Mouse (Mus musculus) granulocyte monocyte progenitor cell, adult 5-6 weeks (primary cell): ENCODE data around the gene Tctex1d1. TPM values are rescaled to one million over a fixed set of nuclear protein-coding genes. Genes with fewer than 3 reads are reported as not detected.

Experiments
- ATAC-seq: replicated peaks from 2 replicates; pipeline ENCODE4 v1.8.0; 2016; ENCODE audit warnings: mild to moderate bottlenecking, moderate TSS enrichment, inconsistent platforms; ENCODE audit not compliant: poor library complexity, severe bottlenecking
- total RNA-seq, 2 experiments: library from RNA; stranded (forward) in 1 of 2; stranded (reverse) in 1 of 2; fragments of 200-712, 200-1000 nt in 1 of 2; fragments of >200 nt in 1 of 2; fragmentation: Nextera tagmentation in 1 of 2; gene quantifications; 2 replicates each; pipeline ENCODE4 v1.2.3; 2014 to 2017

The Tctex1d1 gene
- total RNA-seq (2014; fragmentation: Nextera tagmentation), result 9.4 and 25.4 TPM in 2 replicates
- total RNA-seq (2017), result 22.0 and 28.2 TPM in 2 replicates

GRCm38 (mm10) chr4:102978440-102978839 lies at the start of gene Tctex1d1:
Tctex1d1 (plus strand) TSS chr4:102978606.
- peak; percentile 59 for ATAC-seq

DNA sequence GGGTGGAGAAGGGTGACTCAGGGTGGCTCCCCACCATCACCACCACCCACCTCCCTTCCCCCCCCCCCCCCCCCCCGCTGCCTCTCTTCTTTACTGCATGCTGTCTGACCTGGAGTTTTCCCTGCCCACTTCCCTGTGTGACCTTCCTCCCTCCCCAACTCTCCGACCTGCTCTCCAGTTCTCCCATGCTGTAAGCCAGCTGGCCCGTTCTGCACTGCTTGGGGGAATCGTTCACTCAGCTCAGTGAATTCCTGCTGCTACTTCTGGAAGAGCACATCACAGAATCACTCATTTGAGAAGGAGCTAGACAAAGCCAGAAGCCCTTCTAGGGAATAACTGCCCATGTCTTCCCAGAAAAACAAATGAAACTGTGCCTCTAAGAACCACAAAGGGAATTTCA lies 48.9 kb upstream of the Tctex1d1 start:
- peak; percentile 35 for ATAC-seq

DNA sequence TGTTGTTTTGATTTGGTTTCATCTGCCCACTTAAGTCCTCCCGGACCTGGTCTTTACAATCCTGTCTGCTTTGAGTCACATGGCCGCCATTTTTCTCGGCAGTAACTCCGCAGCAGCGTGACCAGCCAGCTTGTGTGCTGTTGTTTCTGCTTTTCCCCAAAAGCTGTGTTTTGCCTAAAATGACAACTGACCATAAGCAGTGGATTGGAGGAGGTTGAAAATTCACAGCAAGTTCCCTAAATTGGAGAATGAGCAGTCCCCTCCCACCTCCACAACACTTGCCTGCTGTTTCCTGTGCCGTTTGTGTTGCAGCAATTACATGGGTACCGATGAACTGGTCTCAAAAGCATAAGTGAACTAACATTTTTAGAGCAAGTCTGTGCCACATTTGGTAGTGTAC lies 47.7 kb upstream of the Tctex1d1 start:
- peak; percentile 93 for ATAC-seq

DNA sequence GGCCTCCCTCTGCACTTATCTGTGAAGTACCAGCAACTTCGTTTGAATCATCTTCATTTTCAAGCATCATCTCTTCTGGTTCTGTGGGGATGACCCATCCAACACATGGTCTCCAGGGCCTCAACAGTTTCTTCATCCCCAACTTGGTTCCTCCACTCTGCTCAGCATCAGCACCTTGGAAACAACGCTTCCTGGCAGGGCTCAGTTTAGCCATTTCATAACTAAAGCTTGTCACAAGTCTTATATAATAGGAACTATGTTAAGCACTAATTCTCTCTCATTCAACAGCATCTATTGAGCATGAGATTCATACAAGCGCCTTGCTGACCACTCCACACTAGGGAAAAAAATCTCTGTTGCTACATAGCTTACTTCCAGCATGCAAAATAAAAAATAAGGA lies 38.1 kb upstream of the Tctex1d1 start:
- ATAC-seq, result no peak

- ATAC-seq, result no peak
Observed at GRCm38 (mm10) chr4:102940738-102941137, 37.7 kb upstream of the Tctex1d1 start.

- peak; percentile 98 for ATAC-seq
Observed at GRCm38 (mm10) chr4:102944325-102944724, 34.1 kb upstream of the Tctex1d1 start.

- no peak for ATAC-seq
Observed at GRCm38 (mm10) chr4:102952476-102952875, 25.9 kb upstream of the Tctex1d1 start.

DNA sequence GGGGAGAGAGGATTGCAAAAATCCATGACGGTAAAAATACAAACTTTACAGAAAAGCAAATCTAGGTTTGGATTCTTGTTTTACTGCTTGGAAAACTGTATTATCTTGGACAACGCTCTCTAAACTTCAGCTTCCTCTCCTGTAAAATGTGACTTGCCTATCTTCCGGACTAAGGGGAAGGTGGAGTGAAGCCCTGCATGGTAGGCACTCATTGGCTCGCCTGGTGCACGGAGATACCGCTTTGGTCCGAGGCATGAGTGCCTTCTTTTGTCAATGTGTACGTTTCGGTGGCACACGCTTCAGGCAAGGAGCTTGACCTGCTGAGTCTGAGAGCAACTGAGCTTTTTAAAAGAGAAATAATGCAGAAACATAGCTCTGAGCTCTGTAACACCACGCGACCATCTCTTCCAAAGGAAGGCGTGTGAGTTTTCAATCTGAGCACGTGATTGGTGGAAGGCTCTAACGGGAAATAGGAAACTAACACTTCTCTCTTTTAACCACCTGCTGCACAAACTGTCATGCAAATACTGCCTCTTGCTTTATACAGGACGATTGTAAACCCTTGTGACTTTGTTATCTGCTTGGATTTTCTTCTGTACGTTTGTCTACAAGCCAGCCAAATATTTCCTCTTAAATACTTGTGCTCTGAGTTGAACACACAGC lies 23.0 kb upstream of the Tctex1d1 start:
- ATAC-seq, result peak; percentile 88

- ATAC-seq, result peak; percentile 64
Observed at GRCm38 (mm10) chr4:102959409-102959808, 19.0 kb upstream of the Tctex1d1 start.

DNA sequence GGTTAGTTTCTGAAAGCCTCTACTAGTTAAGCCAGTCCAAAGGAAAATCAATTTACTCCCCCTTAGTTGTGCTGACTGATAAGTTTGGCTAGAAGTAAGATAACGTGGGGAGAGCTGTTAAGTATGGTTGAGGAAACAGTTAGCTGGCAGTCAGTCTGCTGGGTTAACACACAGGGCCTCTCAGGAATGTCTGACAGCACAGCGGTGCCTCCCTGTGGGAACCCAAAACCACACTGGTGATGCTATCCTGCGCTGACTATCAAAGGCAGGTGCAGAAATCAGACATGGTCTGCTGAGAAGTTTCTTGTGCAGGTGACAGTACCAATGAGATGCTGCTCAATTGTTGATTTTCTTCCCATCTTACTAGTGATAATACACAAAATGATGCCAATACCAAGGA lies 14.2 kb upstream of the Tctex1d1 start:
- no peak for ATAC-seq

DNA sequence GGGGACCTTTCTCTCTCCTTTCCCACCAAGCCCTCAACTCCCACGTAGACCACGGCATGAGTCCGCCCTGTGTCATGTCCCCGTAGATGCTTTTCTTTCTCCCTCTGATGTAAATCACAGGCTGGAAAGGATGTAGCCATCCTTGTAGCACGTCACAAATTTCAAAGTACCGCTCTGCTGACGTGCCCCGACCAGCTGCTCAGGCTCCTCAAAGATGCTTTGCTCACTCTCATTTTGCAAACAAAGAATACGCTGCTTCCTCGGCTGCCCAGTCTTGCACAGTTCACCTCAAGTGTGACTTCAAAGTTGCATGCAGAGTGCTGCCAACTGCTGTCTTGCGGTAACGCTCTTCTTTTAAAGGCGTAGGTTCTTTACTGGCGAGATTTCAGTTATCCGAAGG lies 10.6 kb upstream of the Tctex1d1 start:
- ATAC-seq, result no peak

- ATAC-seq, result no peak
Observed at GRCm38 (mm10) chr4:102969599-102969998, 8.8 kb upstream of the Tctex1d1 start.

- ATAC-seq, result peak; percentile 52
Observed at GRCm38 (mm10) chr4:102971159-102971558, 7.2 kb upstream of the Tctex1d1 start.

- ATAC-seq, result peak; percentile 83
Observed at GRCm38 (mm10) chr4:102972071-102972470, 6.3 kb upstream of the Tctex1d1 start.

DNA sequence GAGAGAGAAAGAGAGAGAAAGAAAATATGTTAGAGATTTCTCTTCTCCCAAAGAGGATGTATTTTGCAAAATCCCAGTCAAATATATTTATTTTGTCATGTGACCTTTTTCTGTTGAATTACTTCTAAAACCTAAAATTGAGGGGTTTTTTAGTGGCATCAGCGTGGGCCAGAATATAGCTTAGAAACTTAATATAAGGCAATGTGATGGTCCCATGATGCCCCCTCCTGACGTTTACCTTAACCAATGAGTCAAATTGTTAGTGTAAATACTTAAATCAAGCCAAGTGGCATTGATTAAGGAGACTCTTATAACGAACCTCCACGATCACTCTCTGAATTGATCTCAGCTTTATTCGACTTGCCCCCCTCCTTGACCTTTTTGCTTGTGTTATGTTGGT lies 4.2 kb upstream of the Tctex1d1 start:
- no peak for ATAC-seq

DNA sequence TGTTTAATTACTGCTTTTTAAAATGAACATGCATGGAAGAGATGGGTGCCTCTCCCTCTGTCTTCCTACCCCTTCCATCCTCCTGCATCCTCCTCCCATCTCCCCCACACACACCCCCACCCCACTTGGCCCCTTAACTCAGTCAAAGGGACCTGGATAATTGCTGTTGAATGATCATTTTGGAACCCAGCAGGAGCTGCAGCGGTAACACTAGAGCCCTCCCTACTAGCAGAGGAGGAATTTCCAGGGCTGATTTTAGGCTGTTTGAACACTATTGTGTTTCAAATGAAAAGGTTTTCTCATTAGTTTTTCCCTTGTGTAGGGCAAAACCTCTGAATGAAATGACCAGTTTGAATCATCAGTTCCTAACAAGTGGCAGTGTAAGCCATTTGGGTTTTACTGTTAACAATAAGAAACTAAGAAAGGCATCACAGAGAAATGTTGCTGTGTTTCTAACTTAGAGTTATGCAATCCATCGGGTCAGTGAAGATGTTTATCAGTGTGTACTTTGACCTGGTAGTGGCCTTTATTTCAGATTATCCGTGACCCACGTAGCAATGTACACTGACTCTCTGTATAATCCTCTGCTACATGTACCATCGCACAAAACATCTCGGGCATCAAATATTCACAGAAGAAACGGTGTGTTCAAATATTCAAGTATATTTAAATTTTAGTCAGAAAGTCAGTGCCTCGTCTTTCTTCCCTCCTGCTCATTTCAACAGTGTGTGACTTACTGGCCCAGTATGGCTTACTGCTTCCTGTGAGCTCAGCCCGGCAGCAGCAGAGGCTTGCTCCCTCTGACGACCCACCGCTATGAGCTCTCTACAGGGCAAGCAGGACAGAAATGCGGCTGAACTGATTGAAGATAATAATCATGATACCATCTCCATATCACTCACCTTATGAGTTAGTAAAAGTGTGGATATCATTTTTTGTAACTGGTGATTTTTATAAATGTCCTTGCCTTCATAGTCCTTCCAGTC lies 1.8 kb upstream of the Tctex1d1 start:
- no peak for ATAC-seq

- no peak for ATAC-seq
Observed at GRCm38 (mm10) chr4:102977778-102978321, 556 bp upstream of the Tctex1d1 start.

DNA sequence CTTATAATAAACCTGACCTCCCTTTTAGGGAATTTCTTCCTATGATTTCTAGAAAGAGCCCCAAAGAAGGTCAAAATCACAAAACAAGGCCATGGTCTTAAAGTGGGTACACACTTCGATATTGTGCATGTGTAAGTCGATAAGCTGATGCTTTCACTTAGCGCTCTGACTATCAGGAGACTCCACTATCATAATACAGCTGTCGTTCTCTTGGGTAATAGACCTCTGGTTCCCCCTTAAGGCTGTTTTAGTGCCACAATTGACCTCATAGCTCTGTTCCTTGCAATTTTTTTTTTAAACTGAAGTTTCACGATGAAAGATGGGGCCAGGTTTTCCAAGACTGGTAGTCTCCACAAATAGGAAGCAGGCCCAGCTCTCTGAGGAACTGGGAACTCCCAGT lies 979 bp downstream of the Tctex1d1 start:
- peak; percentile 74 for ATAC-seq

- peak; percentile 46 for ATAC-seq
Observed at GRCm38 (mm10) chr4:102981709-102982108, 3.3 kb downstream of the Tctex1d1 start.

- peak; percentile 29 for ATAC-seq
Observed at GRCm38 (mm10) chr4:102986173-102986572, 7.8 kb downstream of the Tctex1d1 start.

GRCm38 (mm10) chr4:102986917-102987316 lies 8.5 kb downstream of the Tctex1d1 start:
- peak; percentile 91 for ATAC-seq
